Mouse (Mus musculus): ENCODE measurements at regions not wholly inside any gene's neighbourhood (a gene's known extent, or its start where the extent isn't known, plus 50 kb on each side); places are given as distances from the start of the nearest gene placed in this dataset.

DNA sequence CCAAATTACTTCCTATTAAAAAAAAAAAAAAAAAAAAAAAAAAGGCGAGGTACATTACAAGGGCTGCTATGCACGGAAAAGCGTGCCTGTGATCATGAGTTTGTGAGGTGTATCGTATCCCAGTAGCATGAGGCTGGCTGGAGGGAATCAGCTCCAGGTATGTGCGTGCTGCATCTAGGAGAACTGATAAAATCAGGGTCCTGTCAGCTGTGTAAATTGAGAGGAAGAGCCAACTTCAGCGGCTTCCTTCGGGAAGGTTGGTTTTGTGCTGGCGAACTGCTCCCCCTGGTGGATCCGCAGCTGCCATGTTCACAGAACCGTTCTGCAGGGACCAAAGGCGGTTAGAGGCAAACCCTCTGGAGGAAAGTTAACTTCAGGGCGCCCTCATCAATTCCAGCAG, 60.8 kb upstream of the Gm10295 start:
- DNase-seq (ENCODE audit: low spot score in 2 of 2) = peak; percentile 80 to 84

DNA sequence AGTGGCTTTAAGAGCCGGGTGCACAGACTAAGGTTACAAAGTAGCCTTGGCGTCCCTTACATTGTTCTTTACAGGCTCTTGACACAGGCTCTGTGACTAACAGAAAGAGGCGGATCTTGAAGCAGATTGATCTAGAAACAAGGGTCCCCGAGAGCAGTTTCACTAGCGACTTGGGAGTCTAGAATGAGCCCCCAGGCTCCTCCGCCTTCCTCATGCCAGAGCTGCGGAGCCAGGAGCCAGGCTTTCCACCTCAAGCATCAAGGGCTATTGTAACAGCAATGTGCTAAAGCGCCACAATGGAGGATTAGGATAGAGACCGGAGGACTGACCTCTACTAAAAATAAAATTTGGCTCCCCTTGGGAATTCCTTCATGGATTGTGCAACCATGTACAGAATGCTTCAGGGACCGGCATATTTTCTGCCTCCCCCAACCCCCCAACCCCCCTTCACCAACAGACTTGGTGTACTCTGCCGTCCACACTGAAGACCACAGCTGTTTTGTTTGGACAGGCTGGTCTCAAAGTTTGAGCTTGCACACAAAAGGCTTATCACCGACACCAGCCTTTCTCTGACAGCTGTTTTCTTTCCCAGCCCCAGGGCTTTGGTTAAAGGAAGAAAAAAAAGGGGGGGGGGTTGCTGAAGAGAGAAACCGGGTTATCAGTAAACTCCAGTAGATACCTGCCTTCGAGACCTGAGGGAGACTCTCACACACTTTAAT, 60.2 kb upstream of the Gm10295 start:
- DNase-seq (ENCODE audit: low spot score in 2 of 2) = peak in 1 of 2 experiments; percentile 31

DNA sequence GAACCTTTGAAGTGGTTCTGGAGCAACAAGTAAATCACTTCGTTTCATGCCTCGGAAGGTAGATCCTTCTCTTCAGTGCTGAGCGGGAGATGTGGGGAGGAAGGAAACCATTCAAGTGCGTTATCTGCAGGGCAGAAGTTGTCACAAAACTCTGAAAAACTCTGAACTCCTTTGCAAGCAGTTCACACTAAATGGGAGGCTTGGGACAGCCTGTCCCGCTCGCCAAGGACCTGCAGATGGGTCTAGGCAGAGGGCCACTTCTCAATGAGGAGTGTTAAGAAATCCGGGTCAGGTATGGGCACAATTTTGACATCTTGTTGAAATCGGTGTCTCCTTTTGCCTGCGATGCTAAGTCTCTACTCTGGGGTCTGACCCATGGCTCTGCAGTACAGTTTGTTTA, 58.6 kb upstream of the Gm10295 start:
- DNase-seq (ENCODE audit: low spot score in 2 of 2) = no peak

DNA sequence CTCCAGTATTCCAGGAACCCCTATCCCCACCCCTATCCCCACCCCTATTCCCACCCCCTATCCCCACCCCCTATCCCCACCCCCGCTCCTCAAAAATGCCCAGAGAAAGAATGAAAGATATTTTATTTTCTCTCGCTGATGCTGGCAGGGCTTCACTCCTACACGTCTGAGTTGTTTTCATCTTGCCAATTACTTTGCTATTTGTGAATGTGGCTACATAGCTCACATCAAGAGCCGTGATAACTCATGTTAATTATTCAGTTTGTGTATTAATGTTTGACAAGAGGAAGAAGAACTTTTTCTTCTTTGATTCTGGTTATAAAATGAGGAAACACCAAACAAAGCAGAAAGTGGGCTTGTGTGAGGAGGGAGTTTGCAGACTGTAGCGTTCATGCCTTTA, 57.8 kb upstream of the Gm10295 start:
- DNase-seq (ENCODE audit: low spot score in 2 of 2) = no peak

DNA sequence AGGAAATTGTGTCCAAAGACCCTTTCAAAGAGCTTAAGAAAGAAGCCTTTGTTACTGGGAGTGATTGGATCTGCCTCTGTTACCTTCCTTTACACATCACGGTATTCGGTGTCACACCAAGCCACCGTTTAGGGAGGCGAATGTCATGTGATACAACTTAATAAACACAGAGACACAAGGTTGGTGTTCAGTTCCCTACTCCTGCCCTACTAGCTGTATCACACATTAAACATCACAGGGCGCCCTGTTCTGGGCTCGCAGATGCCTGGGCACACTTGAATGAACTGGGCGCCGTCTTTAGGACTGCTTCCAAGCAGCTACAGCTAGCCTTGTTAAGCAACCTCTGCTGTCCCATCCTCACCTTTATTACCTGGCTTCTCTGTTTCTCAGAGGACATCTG, 55.0 kb upstream of the Gm10295 start:
- no peak for DNase-seq (ENCODE audit: low spot score in 2 of 2)
